Mouse (Mus musculus) myocyte (in vitro differentiated cells): ENCODE results near the gene Krtap4-2. TPM values are rescaled to one million over a fixed set of nuclear protein-coding genes. Genes with fewer than 3 reads are reported as not detected.

ENCODE experiments used
- H3K27me3 ChIP-seq: one replicate; pipeline ENCODE4 v1.6.1; 2011; ENCODE audit not compliant: control insufficient read depth, insufficient read depth, insufficient read length
- H3K36me3 ChIP-seq: one replicate; pipeline ENCODE4 v1.6.1; 2011; ENCODE audit not compliant: control insufficient read depth, insufficient read depth
- H3K4me2 ChIP-seq: one replicate; pipeline ENCODE4 v1.6.1; 2011; ENCODE audit warnings: low read depth, control low read depth
- H3K4me3 ChIP-seq: one replicate; pipeline ENCODE4 v1.5.1; 2011; ENCODE audit warnings: mild to moderate bottlenecking, control low read depth, moderate library complexity
- H3K79me2 ChIP-seq: one replicate; pipeline ENCODE4 v1.6.1; 2011; ENCODE audit not compliant: control insufficient read depth, insufficient read depth
- H3ac ChIP-seq: one replicate; pipeline ENCODE4 v1.6.1; 2011; ENCODE audit not compliant: control insufficient read depth, insufficient read length
- CEBPB ChIP-seq: IDR thresholded peaks from 2 replicates; pipeline ENCODE4 v1.6.1; 2011; ENCODE audit warnings: mild to moderate bottlenecking, moderate library complexity; ENCODE audit not compliant: poor library complexity, insufficient read depth, severe bottlenecking
- E2F4 ChIP-seq: IDR thresholded peaks from one replicate; pipeline ENCODE4 v1.6.1; 2011; ENCODE audit warnings: mild to moderate bottlenecking, control low read depth, moderate library complexity; ENCODE audit not compliant: insufficient read depth
- MAX ChIP-seq: IDR thresholded peaks from one replicate; pipeline ENCODE4 v1.6.1; 2011; ENCODE audit warnings: low read depth, mild to moderate bottlenecking, control low read depth
- MYOD1 ChIP-seq, 3 experiments: IDR thresholded peaks; one replicate each; pipeline ENCODE4 v1.6.1; 2011; ENCODE audit warnings: control low read depth in 2 of 3, low read depth in 2 of 3, mild to moderate bottlenecking in 2 of 3, moderate library complexity in 1 of 3; ENCODE audit not compliant: insufficient read length in 2 of 3, control insufficient read depth in 1 of 3
- MYOG ChIP-seq, 3 experiments: IDR thresholded peaks; one replicate each; pipeline ENCODE4 v1.6.1; 2011; ENCODE audit warnings: control low read depth in 2 of 3, low read depth in 2 of 3, mild to moderate bottlenecking in 2 of 3; ENCODE audit not compliant: insufficient read length in 2 of 3, control insufficient read depth in 1 of 3, insufficient read depth in 1 of 3
- POLR2A ChIP-seq: IDR thresholded peaks from one replicate; pipeline ENCODE4 v1.6.1; 2011; ENCODE audit warnings: low read depth, mild to moderate bottlenecking, control low read depth, moderate library complexity; ENCODE audit not compliant: insufficient read length
- POLR2AphosphoS2 ChIP-seq: IDR thresholded peaks from one replicate; pipeline ENCODE4 v1.6.1; 2011; ENCODE audit warnings: low read depth, control low read depth; ENCODE audit not compliant: insufficient read length
- REST ChIP-seq: IDR thresholded peaks from one replicate; pipeline ENCODE4 v1.6.1; 2011; ENCODE audit warnings: mild to moderate bottlenecking, control low read depth, moderate library complexity; ENCODE audit not compliant: insufficient read depth, insufficient read length
- SRF ChIP-seq: IDR thresholded peaks from one replicate; pipeline ENCODE4 v1.6.1; 2011; ENCODE audit warnings: low read depth; ENCODE audit not compliant: control insufficient read depth, insufficient read length
- TCF12 ChIP-seq: IDR thresholded peaks from one replicate; pipeline ENCODE4 v1.6.1; 2011; ENCODE audit warnings: mild to moderate bottlenecking, control low read depth; ENCODE audit not compliant: poor library complexity, insufficient read depth, severe bottlenecking
- TCF3 ChIP-seq: IDR thresholded peaks from one replicate; pipeline ENCODE4 v1.6.1; 2011; ENCODE audit warnings: low read depth, control low read depth; ENCODE audit not compliant: insufficient read length
- USF1 ChIP-seq: IDR thresholded peaks from one replicate; pipeline ENCODE4 v1.6.1; 2011; ENCODE audit warnings: low read depth, mild to moderate bottlenecking, control low read depth, moderate library complexity
- polyA plus RNA-seq: library from polyadenylated mRNA; unstranded; fragments of >200 nt; fragmentation: generic; extraction: Trizol; gene quantifications from one replicate; pipeline ENCODE4 v1.2.1, GENCODE M21; 2012; ENCODE audit warnings: missing spikeins

The Krtap4-2 gene
- polyA plus RNA-seq: not detected

DNA sequence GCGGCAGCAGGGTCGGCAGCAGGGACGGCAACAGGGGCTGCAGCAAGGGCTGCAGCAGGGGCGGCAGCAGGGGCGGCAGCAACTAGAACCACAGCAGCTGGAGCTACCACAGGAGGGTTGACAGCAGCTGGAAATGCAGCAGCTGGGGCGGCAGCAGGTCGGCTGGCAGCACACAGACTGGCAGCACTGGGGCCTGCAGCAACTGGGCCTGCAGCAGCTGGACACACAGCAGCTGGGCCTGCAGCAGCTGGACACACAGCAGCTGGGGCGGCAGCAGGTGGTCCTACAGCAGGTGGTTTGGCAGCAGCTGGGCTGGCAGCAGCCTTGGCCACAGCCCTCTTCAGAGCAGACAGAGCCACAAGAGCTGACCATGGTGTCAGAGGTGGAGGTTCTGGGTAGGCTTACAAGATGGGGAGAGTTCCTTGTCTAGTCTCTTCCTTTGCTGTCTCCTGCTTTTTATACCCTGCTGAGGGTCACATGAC, at the start of gene Krtap4-2:
Gene Krtap4-2 (minus strand): TSS at position 432 of the 482 bp plus-strand sequence.
- no peak within 1 kb of the TSS for H3K4me2 ChIP-seq
- TF ChIP-seq MYOG (IDR thresholded peaks at IDR 0.05; ENCODE audit: control insufficient read depth in 1 of 3, insufficient read depth in 1 of 3, insufficient read length in 2 of 3, low read depth in 2 of 3) (peak in 2 of 3 experiments; percentile 38 to 61), TCF12 (peak; percentile 24), MYOD1 (IDR thresholded peaks at IDR 0.05; ENCODE audit: control insufficient read depth in 1 of 3, insufficient read length in 2 of 3, low read depth in 2 of 3) (peak in 2 of 3 experiments; percentile 62 to 71), TCF3 (peak; percentile 55), POLR2A (no peak), POLR2AphosphoS2 (no peak)
- no peaks in the 10 kb centered on the region for H3K79me2 ChIP-seq
- no peak within 1 kb of the TSS for H3K4me3 ChIP-seq
- no peaks in the 10 kb centered on the region for H3K27me3 ChIP-seq
- no peaks in the 10 kb centered on the region for H3K36me3 ChIP-seq
- no peak within 1 kb of the TSS for H3ac ChIP-seq

- TF ChIP-seq E2F4: no peak
- TF ChIP-seq POLR2A: no peak
- no peak for TF ChIP-seq MYOD1 (IDR thresholded peaks at IDR 0.05; ENCODE audit: control insufficient read depth in 1 of 3, insufficient read length in 2 of 3, low read depth in 2 of 3)
- no peak for TF ChIP-seq TCF12
- TF ChIP-seq REST: no peak
- no peak for TF ChIP-seq USF1
- TF ChIP-seq POLR2AphosphoS2: no peak
- TF ChIP-seq MYOG (IDR thresholded peaks at IDR 0.05; ENCODE audit: control insufficient read depth in 1 of 3, insufficient read depth in 1 of 3, insufficient read length in 2 of 3, low read depth in 2 of 3): no peak
- no peak for TF ChIP-seq TCF3
- no peak for TF ChIP-seq SRF
- TF ChIP-seq MAX: no peak
- TF ChIP-seq CEBPB: no peak
- no peaks in the 10 kb centered on the region for H3K79me2 ChIP-seq
Measured at GRCm38 (mm10) chr11:99683481-99683880, 48.6 kb upstream of the Krtap4-2 start.

GRCm38 (mm10) chr11:99665860-99666259, 31.0 kb upstream of the Krtap4-2 start, which contains the start of gene Krtap4-6:
TSS of gene Krtap4-6 (minus strand) at chr11:99665960.
- no peak within 1 kb of the TSS for H3K4me3 ChIP-seq
- H3ac ChIP-seq: no peak within 1 kb of the TSS
- no peaks in the 10 kb centered on the region for H3K27me3 ChIP-seq
- no peaks in the 10 kb centered on the region for H3K79me2 ChIP-seq
- H3K36me3 ChIP-seq: no peaks in the 10 kb centered on the region
- no peak within 1 kb of the TSS for H3K4me2 ChIP-seq
- no peak for TF ChIP-seq SRF
- no peak for TF ChIP-seq TCF3
- no peak for TF ChIP-seq REST
- TF ChIP-seq USF1: no peak
- no peak for TF ChIP-seq MAX
- TF ChIP-seq CEBPB: no peak
- TF ChIP-seq POLR2A: no peak
- no peak for TF ChIP-seq TCF12
- TF ChIP-seq E2F4: no peak
- TF ChIP-seq MYOG (IDR thresholded peaks at IDR 0.05; ENCODE audit: control insufficient read depth in 1 of 3, insufficient read depth in 1 of 3, insufficient read length in 2 of 3, low read depth in 2 of 3): no peak
- no peak for TF ChIP-seq POLR2AphosphoS2
- no peak for TF ChIP-seq MYOD1 (IDR thresholded peaks at IDR 0.05; ENCODE audit: control insufficient read depth in 1 of 3, insufficient read length in 2 of 3, low read depth in 2 of 3)

More at GRCm38 (mm10) chr11:99683481-99683880, 48.6 kb upstream of the Krtap4-2 start:
- Histone ChIP-seq H3K4me3 (no peak overlapping the region), H3K36me3 (no peaks in the 10 kb centered on the region), H3K4me2 (no peak overlapping the region), H3ac (no peak overlapping the region), H3K27me3 (no peaks in the 10 kb centered on the region)

DNA sequence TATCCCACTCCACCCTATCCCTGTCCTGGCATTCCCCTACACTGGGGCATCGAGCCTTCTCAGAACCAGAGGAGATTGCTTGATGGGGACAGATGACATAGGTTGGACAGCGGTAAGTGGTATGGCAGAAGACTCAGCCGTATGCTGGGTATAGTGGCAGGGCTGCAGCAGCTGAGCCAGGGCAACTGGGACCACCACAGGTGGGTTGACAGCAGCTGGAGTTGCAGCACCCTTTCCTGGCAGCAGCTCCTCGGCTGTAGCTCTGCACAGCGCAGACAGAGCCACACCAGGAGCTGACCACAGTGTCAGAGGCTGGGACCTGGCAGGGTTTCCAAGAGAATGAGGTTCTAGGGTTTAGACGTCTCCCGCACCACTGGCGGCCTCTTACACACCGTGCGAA, 27.9 kb upstream of the Krtap4-2 start:
- H3ac ChIP-seq: no peak overlapping the region
- H3K4me2 ChIP-seq: no peak overlapping the region
- TF ChIP-seq E2F4 (no peak), MYOD1 (IDR thresholded peaks at IDR 0.05; ENCODE audit: control insufficient read depth in 1 of 3, insufficient read length in 2 of 3, low read depth in 2 of 3) (peak in 1 of 3 experiments; percentile 69), MYOG (IDR thresholded peaks at IDR 0.05; ENCODE audit: control insufficient read depth in 1 of 3, insufficient read depth in 1 of 3, insufficient read length in 2 of 3, low read depth in 2 of 3) (peak in 2 of 3 experiments; percentile 50 to 57)
- H3K4me3 ChIP-seq: no peak overlapping the region
- no peaks in the 10 kb centered on the region for H3K27me3 ChIP-seq
- H3K79me2 ChIP-seq: no peaks in the 10 kb centered on the region
- H3K36me3 ChIP-seq: no peaks in the 10 kb centered on the region

DNA sequence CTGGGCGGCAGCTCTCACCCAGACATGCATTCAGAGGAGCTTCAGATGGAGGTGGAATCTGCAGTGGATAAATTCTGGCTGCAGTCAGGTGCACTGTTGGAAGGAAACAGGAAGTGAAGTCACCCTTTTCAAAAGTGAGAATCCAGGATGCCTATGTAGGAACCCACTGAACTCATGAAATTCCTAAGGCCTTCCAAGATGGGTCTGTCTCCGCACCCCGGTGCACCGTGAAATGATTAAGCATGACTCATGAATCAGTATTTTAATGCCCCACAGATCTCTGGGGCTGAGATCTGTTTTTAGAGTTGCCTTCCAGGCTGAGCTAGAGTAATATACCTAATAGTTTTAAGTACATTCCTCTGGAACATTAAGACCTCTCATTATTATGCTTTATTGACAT, 24.4 kb upstream of the Krtap4-2 start:
- no peak overlapping the region for H3K4me2 ChIP-seq
- no peak for TF ChIP-seq POLR2A
- TF ChIP-seq POLR2AphosphoS2: no peak
- TF ChIP-seq TCF12: no peak
- no peak for TF ChIP-seq TCF3
- no peak for TF ChIP-seq CEBPB
- TF ChIP-seq REST: no peak
- TF ChIP-seq E2F4: no peak
- TF ChIP-seq SRF: no peak
- TF ChIP-seq USF1: no peak
- no peak for TF ChIP-seq MAX
- TF ChIP-seq MYOD1 (IDR thresholded peaks at IDR 0.05; ENCODE audit: control insufficient read depth in 1 of 3, insufficient read length in 2 of 3, low read depth in 2 of 3): no peak
- TF ChIP-seq MYOG (IDR thresholded peaks at IDR 0.05; ENCODE audit: control insufficient read depth in 1 of 3, insufficient read depth in 1 of 3, insufficient read length in 2 of 3, low read depth in 2 of 3): no peak

More for the DNA sequence above, 24.4 kb upstream of the Krtap4-2 start:
- no peak overlapping the region for H3ac ChIP-seq
- H3K27me3 ChIP-seq: no peaks in the 10 kb centered on the region
- H3K4me3 ChIP-seq: no peak overlapping the region
- no peaks in the 10 kb centered on the region for H3K79me2 ChIP-seq
- H3K36me3 ChIP-seq: no peaks in the 10 kb centered on the region
